Mouse (Mus musculus): ENCODE data around the gene Crtap. TPM values are rescaled to one million over a fixed set of nuclear protein-coding genes. Genes with fewer than 3 reads are reported as not detected.

The Crtap gene
- total and polyA plus RNA-seq, 3 experiments: 17.8 to 27.7 (median 19.2) TPM

- in situ Hi-C loops (cut with MboI; ENCODE audit: low pct_ligation_motif_present, low pct_unique_long_range_greater_than_20kb, low sequenced_read_pairs): no loop called here
- no peaks in the 10 kb centered on the region for H3K9me3 ChIP-seq (replicated peaks; ENCODE audit: low read length)
- no peak for TF ChIP-seq IRF4 (IDR thresholded peaks at IDR 0.05; ENCODE audit: low read depth, low read length)
- no peak for TF ChIP-seq ETS1 (conservative IDR thresholded peaks at IDR 0.05; ENCODE audit: low read depth, low read length)
- TF ChIP-seq MAZ (IDR thresholded peaks at IDR 0.05; ENCODE audit: low read depth, low read length): no peak
- no peak for TF ChIP-seq ELF1 (IDR thresholded peaks at IDR 0.05; ENCODE audit: low read depth, low read length)
- peak; percentile 3 for TF ChIP-seq RAD21 (IDR thresholded peaks at IDR 0.05; ENCODE audit: low read depth, low read length)
- no peak for TF ChIP-seq TCF12 (IDR thresholded peaks at IDR 0.05; ENCODE audit: low read depth, low read length)
- no peak for TF ChIP-seq EP300 (IDR thresholded peaks at IDR 0.05; ENCODE audit: low read length)
- peak; percentile 29; the same call in 1 of the 2 replicates for TF ChIP-seq SMC3 (IDR thresholded peaks at IDR 0.05; ENCODE audit: low read depth, low read length)
- TF ChIP-seq ZC3H11A (IDR thresholded peaks at IDR 0.05; ENCODE audit: low read depth, low read length): no peak
- TF ChIP-seq MAFK (IDR thresholded peaks at IDR 0.05; ENCODE audit: insufficient replicate concordance, low read length): no peak
- peak in 1 of 2 experiments; percentile 56; a peak in 2 of 4 replicates for TF ChIP-seq CTCF (conservative IDR thresholded peaks at IDR 0.05 in 1 of 2, IDR thresholded peaks at IDR 0.05 in 1 of 2; ENCODE audit: low read depth in 2 of 2, low read length in 2 of 2)
- no peak for TF ChIP-seq POLR2A (IDR thresholded peaks at IDR 0.05; ENCODE audit: low read depth, low read length)
- TF ChIP-seq MYC (IDR thresholded peaks at IDR 0.05; ENCODE audit: low read depth, low read length): 0 out of 2 replicates have a peak, but pooled peaks have one; percentile 44
- TF ChIP-seq ZNF384 (IDR thresholded peaks at IDR 0.05; ENCODE audit: low read depth, low read length): no peak
- TF ChIP-seq UBTF (IDR thresholded peaks at IDR 0.05; ENCODE audit: low read depth, low read length): no peak
- no peak for TF ChIP-seq USF2 (conservative IDR thresholded peaks at IDR 0.05; ENCODE audit: low read depth, low read length)
- TF ChIP-seq SIN3A (IDR thresholded peaks at IDR 0.05; ENCODE audit: low read length): peak; percentile 29
- TF ChIP-seq TBP (conservative IDR thresholded peaks at IDR 0.05; ENCODE audit: low read depth, low read length): no peak
- peak; percentile 13; the same call in 1 of the 2 replicates for TF ChIP-seq NELFE (IDR thresholded peaks at IDR 0.05; ENCODE audit: low read depth, low read length)
- TF ChIP-seq MXI1 (IDR thresholded peaks at IDR 0.05; ENCODE audit: low read depth, low read length): peak; percentile 36
- TF ChIP-seq JUND (conservative IDR thresholded peaks at IDR 0.05; ENCODE audit: low read depth, low read length): no peak
- peak; percentile 73; the same call in 1 of the 2 replicates for TF ChIP-seq CHD1 (IDR thresholded peaks at IDR 0.05; ENCODE audit: low read depth, low read length)
- TF ChIP-seq CHD2 (IDR thresholded peaks at IDR 0.05; ENCODE audit: low read length): 0 out of 2 replicates have a peak, but pooled peaks have one; percentile 23
- peak overlapping the region; percentile 76 for H3K9ac ChIP-seq (ENCODE audit: insufficient read depth, low read depth)
- H3K79me2 ChIP-seq (replicated peaks; ENCODE audit: control insufficient read depth, extremely low read depth, insufficient read depth, poor library complexity, severe bottlenecking): peaks cover 44% of the 10 kb centered on the region
- H3K27me3 ChIP-seq (replicated peaks): no peaks in the 10 kb centered on the region
- H3K36me3 ChIP-seq (replicated peaks in 1 of 2; ENCODE audit: control insufficient read depth in 1 of 2, insufficient read depth in 1 of 2, low read length in 1 of 2): peaks cover 29 to 33% of the 10 kb centered on the region in 2 experiments
- H3K4me1 ChIP-seq (ENCODE audit: control insufficient read depth in 1 of 2, insufficient read depth in 2 of 2): peaks cover 2 to 13% of the 10 kb centered on the region in 2 experiments; a peak in 2 of 4 replicates
- dilution Hi-C loops (cut with MboI; ENCODE audit: extremely low pct_ligation_motif_present, extremely low pct_unique_long_range_greater_than_20kb, low sequenced_read_pairs): no loop called here
- H3K27ac ChIP-seq (ENCODE audit: insufficient read depth, low read depth): peak overlapping the region; percentile 70
- peak overlapping the region; percentile 78 to 92 (median 81) for H3K4me3 ChIP-seq (replicated peaks in 1 of 3; ENCODE audit: low read depth in 2 of 3, low read length in 2 of 3, poor library complexity in 1 of 3)
- DNase-seq (ENCODE audit: extremely low read depth): peak; percentile 64
- peak overlapping the region; percentile 86 for H3K4me2 ChIP-seq (ENCODE audit: insufficient read depth, low read depth, poor library complexity, severe bottlenecking)
Measured at GRCm38 (mm10) chr9:114401685-114402080, 11.2 kb upstream of the Crtap start.
